Mouse (Mus musculus) stomach, embryonic 16.5 days (tissue): ENCODE results near the gene Amigo3. TPM values are rescaled to one million over a fixed set of nuclear protein-coding genes. Genes with fewer than 3 reads are reported as not detected.

Experiments
- microRNA-seq: library from miRNA; unstranded; fragments of <30 nt; microRNA quantifications from one replicate; pipeline ENCODE4, GENCODE M21; 2016
- polyA plus RNA-seq: library from polyadenylated mRNA; unstranded; fragments of >200 nt; fragmentation: Nextera tagmentation; extraction: Ambion mirVana; gene quantifications from 2 replicates; pipeline ENCODE4 v1.2.1, GENCODE M21; 2015

Amigo3 gene
- polyA plus RNA-seq, 1 experiment from 2014 or later: 3.9 TPM

Small RNA genes within 50 kb of the gene (microRNA-seq; reads per million reads assigned to microRNA genes)
- gene Gm47303: not detected
- not detected for gene Mir7088

Other genes with a start within 250 kb of the Amigo3 start
- 63.7 and 71.2 TPM in 2 replicates for gene Rbm6, start 179.9 kb upstream of the Amigo3 start, polyA plus RNA-seq
- gene Mon1a, start 165.0 kb upstream of the Amigo3 start, polyA plus RNA-seq: 23.2 and 26.7 TPM in 2 replicates
- 15.8 and 17.9 TPM in 2 replicates for gene Mst1r, start 146.3 kb upstream of the Amigo3 start, polyA plus RNA-seq
- gene Actl11, start 124.7 kb upstream of the Amigo3 start, polyA plus RNA-seq: not detected in 2 replicates
- gene Camkv, start 117.5 kb upstream of the Amigo3 start, polyA plus RNA-seq: 2.6 and 2.9 TPM in 2 replicates
- 16.4 and 20.4 TPM in 2 replicates for gene Traip, start 103.0 kb upstream of the Amigo3 start, polyA plus RNA-seq
- 34.8 and 40.0 TPM in 2 replicates for gene Uba7, start 77.7 kb upstream of the Amigo3 start, polyA plus RNA-seq
- 5.9 and 7.5 TPM in 2 replicates for gene Gm20661, start 70.1 kb upstream of the Amigo3 start, polyA plus RNA-seq
- 42.6 and 42.7 TPM in 2 replicates for gene Inka1, start 67.3 kb upstream of the Amigo3 start, polyA plus RNA-seq
- gene Cdhr4, start 60.7 kb upstream of the Amigo3 start, polyA plus RNA-seq: 12.2 and 12.7 TPM in 2 replicates
- 0.52 and 0.67 TPM in 2 replicates for gene Gm20662, start 56.8 kb upstream of the Amigo3 start, polyA plus RNA-seq
- gene Ip6k1, start 50.7 kb upstream of the Amigo3 start, polyA plus RNA-seq: 50.5 and 50.6 TPM in 2 replicates
- 49.3 and 56.1 TPM in 2 replicates for gene Gmppb, start 3.9 kb upstream of the Amigo3 start, polyA plus RNA-seq
- 7.8 and 8.7 TPM in 2 replicates for gene Mst1, start 27.3 kb downstream of the Amigo3 start, polyA plus RNA-seq
- gene Rnf123, start 30.2 kb downstream of the Amigo3 start, polyA plus RNA-seq: 31.2 and 32.8 TPM in 2 replicates
- gene Apeh, start 41.4 kb downstream of the Amigo3 start, polyA plus RNA-seq: 75.1 and 82.7 TPM in 2 replicates
- 2.9 and 3.2 TPM in 2 replicates for gene Bsn, start 137.2 kb downstream of the Amigo3 start, polyA plus RNA-seq
- 90.8 and 91.8 TPM in 2 replicates for gene Dag1, start 210.8 kb downstream of the Amigo3 start, polyA plus RNA-seq
- gene Nicn1, start 237.3 kb downstream of the Amigo3 start, polyA plus RNA-seq: 33.1 and 36.1 TPM in 2 replicates
- gene Amt, start 243.7 kb downstream of the Amigo3 start, polyA plus RNA-seq: 18.8 and 21.6 TPM in 2 replicates